Mouse (Mus musculus): ENCODE results near the gene Hint1.

DNA sequence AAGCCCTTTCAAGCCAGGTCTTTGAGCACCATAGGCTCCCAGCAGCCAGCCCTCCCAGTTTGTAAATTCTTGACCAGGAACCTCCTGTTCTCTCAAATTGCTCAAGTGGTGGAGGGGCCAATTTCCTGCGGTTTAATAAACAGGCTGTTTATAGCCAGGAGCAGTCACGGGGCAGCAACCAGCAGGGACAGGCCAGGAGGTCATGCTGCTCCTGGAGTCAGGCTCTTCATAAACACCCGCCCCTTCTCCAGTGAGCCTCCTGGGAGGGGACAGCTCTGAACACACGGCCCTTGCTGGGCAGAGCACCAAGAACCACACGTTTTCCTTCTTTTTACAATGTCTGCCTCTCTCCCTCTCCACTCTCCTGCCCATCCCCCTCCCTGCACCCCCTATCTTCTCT lies 18.8 kb downstream of the Hint1 start:
- no peak for TF ChIP-seq POLR2A (IDR thresholded peaks at IDR 0.05; ENCODE audit: borderline replicate concordance, control insufficient read depth, low read depth, low read length)
- no peak for TF ChIP-seq CTCF (IDR thresholded peaks at IDR 0.05; ENCODE audit: control insufficient read depth, insufficient read depth, low read length)
